Mouse (Mus musculus) small intestine, adult 2 months (tissue): ENCODE data around the gene Wdr37.

ENCODE experiments used
- CTCF ChIP-seq: fragments of 200-500 bp; IDR thresholded peaks from 2 replicates; pipeline ENCODE4 v1.5.1; 2012; ENCODE audit warnings: low read depth, mild to moderate bottlenecking, control low read depth, inconsistent platforms, low read length, moderate library complexity, mixed read lengths; ENCODE audit not compliant: insufficient replicate concordance, insufficient read length; ENCODE audit errors: extremely low read depth
- POLR2A ChIP-seq: fragments of 200-500 bp; IDR thresholded peaks from 2 replicates; pipeline ENCODE4 v1.6.1; 2012; ENCODE audit warnings: low read depth, mild to moderate bottlenecking, control low read depth, inconsistent platforms, low read length, moderate library complexity

DNA sequence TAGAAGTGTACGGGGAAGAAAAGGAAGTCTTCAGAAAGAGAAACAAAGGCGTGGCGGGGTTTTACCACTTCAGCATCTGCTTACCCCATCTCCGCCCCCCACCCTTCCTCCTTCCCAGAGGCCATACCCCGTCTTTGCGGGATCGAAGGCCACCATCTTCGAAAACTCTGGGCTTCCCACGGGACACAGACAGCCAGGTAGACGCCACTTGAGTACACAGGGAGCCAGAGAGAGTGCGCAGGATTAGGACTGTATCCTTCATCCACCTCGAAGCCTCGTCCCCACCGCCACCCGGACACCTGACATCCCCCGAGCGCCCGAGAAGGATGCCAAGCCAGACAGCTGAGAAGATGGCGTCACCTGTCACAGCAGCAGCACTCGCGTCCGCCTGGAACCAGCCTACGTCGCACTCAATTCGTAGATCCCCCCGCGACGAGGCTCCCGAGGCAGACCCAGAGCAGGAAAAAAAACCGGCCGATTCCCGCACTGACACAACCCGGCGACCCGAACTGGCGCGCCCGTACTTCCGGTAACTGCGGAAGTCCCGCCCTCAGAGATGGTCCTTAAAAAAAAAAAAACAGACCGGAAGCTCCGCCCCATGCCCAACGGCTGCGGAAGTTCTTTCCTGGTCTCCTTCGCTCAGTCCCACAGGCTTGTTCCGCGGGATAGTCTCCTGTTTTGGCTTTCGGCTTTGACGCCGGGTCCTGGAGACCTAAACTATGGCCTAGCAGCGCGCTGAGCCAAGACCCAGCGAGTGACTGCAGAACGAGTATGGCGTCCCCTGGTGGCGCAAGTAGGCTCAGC, 997 bp downstream of the Wdr37 start:
- TF ChIP-seq CTCF (peak; percentile 98), POLR2A (peak; percentile 90)
